In the genomic region with DNA sequence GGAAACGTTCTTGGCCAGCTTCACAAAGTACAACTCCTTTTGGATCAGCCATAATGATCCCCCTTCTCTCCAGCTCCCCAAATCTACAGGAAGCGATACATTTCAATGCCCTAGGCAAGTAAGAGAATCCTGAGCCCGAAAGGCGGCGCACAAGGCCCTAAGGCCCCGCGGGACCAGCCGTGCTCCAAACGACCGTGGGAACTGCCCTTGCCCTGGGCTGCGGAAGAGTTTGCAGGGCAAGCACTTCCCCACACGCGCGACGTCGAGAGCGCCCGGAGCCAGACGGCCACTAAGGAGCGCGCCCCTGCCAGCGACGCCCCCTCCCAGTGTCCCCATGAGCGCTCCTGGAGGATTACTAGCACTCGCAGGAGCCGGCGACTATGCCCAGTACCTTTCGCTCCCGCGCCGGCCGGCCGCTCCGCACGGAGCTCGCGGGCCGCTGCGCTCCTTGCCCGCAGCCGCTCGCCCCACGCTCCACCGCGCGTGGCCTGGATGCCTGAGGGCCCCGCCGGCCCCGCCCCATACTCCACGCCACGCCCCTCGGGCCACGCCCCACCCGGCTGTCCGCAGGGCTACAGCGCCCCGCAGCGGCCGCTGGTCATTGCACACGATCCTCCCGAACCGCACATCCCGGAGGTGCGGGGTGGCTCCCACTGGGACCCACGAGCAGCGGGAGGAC, we compare ENCODE assay signal across 8 mouse cellular contexts. TPM values are rescaled to one million over a fixed set of nuclear protein-coding genes. Genes with fewer than 3 reads are reported as not detected.
A peak's percentile ranks its signal among the peaks of the same experiment; 100 is the strongest.
DNase-seq lines count a peak whose midpoint lies in the region; ATAC-seq and TF ChIP-seq lines count a peak whose summit lies in the region.

TSS of gene Ankrd6 (minus strand) at position 486 of the 679 bp plus-strand sequence.

- no peaks in the 10 kb centered on the region for H3K36me3 ChIP-seq in hindbrain, embryonic 15.5 days

- H3K4me2 ChIP-seq in hindbrain, embryonic 15.5 days, result peak within 1 kb of the TSS; percentile 88

- DNase-seq in WW6 (ENCODE audit: low read depth, low spot score), result peak; percentile 53
- peak; percentile 62 to 83 for DNase-seq in cerebellum, postnatal 4 days (ENCODE audit: low spot score in 2 of 2)
- peak; percentile 63 for DNase-seq in gastrocnemius, adult 18-20 months (ENCODE audit: low spot score)
- peak; percentile 84 to 89 for DNase-seq in left cerebral cortex, adult 2 months (ENCODE audit: extremely low spot score in 1 of 2, low spot score in 2 of 2)
- DNase-seq in right cerebral cortex, adult 2 months (ENCODE audit: low spot score in 2 of 2), result peak; percentile 80 to 82
- DNase-seq in urinary bladder, postnatal 10 days (ENCODE audit: low spot score), result peak; percentile 32

- H3K27me3 ChIP-seq in hindbrain, embryonic 15.5 days, result no peaks in the 10 kb centered on the region

- peaks cover 30% of the 10 kb centered on the region for H3K4me1 ChIP-seq in hindbrain, embryonic 15.5 days (replicated peaks)

- WGBS in hindbrain, embryonic 15.5 days, result under 1% methylated on average over 66 of the region's 66 CpGs

- peak; percentile 96 for ATAC-seq in hindbrain, embryonic 15.5 days (ENCODE audit: low FRiP score, low read depth)
- ATAC-seq in megakaryocyte, adult 5-6 weeks (ENCODE audit: poor library complexity, severe bottlenecking), result peak; percentile 96

- no peaks in the 10 kb centered on the region for H3K9me3 ChIP-seq in hindbrain, embryonic 15.5 days

- peak within 1 kb of the TSS; percentile 67 for H3K4me3 ChIP-seq in hindbrain, embryonic 15.5 days
- H3K4me3 ChIP-seq in left cerebral cortex, adult 2 months, result peak within 1 kb of the TSS; percentile 80

- intact Hi-C loops in left cerebral cortex, adult 2 months (cut with DNase I), result loop anchor here (2.0 to 5.0 kb wide), 4 partner anchors 90 to 203 kb away; partner anchors contain the start of gene Lyrm2

- H3K9ac ChIP-seq in hindbrain, embryonic 15.5 days, result peak within 1 kb of the TSS; percentile 52

- TF ChIP-seq CTCF in left cerebral cortex, adult 2 months (IDR thresholded peaks at IDR 0.05), result peak; percentile 74

- no peak within 1 kb of the TSS; the same call in 1 of the 2 replicates for H3K27ac ChIP-seq in hindbrain, embryonic 15.5 days (replicated peaks)
- peak within 1 kb of the TSS; percentile 64 for H3K27ac ChIP-seq in left cerebral cortex, adult 2 months

RNA-seq across cellular contexts. Expression of gene Ankrd6, which starts in this region (rescaled TPM):
- 1 to 10 TPM; 3.0 to 6.9 TPM for total RNA-seq in gastrocnemius, adult 18-20 months (2021)
- 23.4 and 26.9 TPM in 2 replicates for polyA plus RNA-seq in hindbrain, embryonic 15.5 days (2015; fragmentation: Nextera tagmentation; extraction: Ambion mirVana)
- 10 to 100 TPM; 51.6 to 54.5 TPM for total RNA-seq in left cerebral cortex, adult 2 months (2021)
- 0.42 TPM in 1 of 2 replicates, not detected in the other for total RNA-seq in megakaryocyte, adult 5-6 weeks (2015)
- total RNA-seq in megakaryocyte, adult 5-6 weeks (2017), result 0.33 TPM in 1 of 2 replicates, not detected in the other

Comparison
In these comparisons a context has a peak if more than half of its experiments do, and no peak if none do; other contexts are left out.
1. RNA of gene Ankrd6 (total RNA-seq): 51.6 to 54.5 TPM in left cerebral cortex, adult 2 months; 3.0 to 6.9 TPM in gastrocnemius, adult 18-20 months and 0.33 to 0.42 TPM in megakaryocyte, adult 5-6 weeks; every median in the first group is over 4 times any median in the second.
2. Peak in ATAC-seq in megakaryocyte, adult 5-6 weeks; RNA of the gene not detected or under 1 TPM.
3. DNase-seq: peak in every context shown above with its lines; median percentile 86 in left cerebral cortex, adult 2 months; 81 in right cerebral cortex, adult 2 months; 72 in cerebellum, postnatal 4 days; 63 in gastrocnemius, adult 18-20 months; 53 in WW6; 32 in urinary bladder, postnatal 10 days.